Mouse (Mus musculus) olfactory bulb, adult 2 months (tissue): ENCODE results near the gene Chit1.

ENCODE experiments used
- CTCF ChIP-seq: fragments of 200-500 bp; IDR thresholded peaks from 2 replicates; pipeline ENCODE4 v1.5.1; 2012; ENCODE audit warnings: low read depth, mild to moderate bottlenecking, low read length, moderate library complexity; ENCODE audit not compliant: insufficient read depth
- POLR2A ChIP-seq: fragments of 200-500 bp; IDR thresholded peaks from 2 replicates; pipeline ENCODE4 v1.6.1; 2012; ENCODE audit warnings: mild to moderate bottlenecking, low read depth, low read length, moderate library complexity; ENCODE audit not compliant: insufficient read depth

GRCm38 (mm10) chr1:134163476-134163875 is 52.4 kb downstream of the Chit1 start:
- TF ChIP-seq CTCF (no peak), POLR2A (no peak)
